ENCODE assay signal across 21 mouse cellular contexts in the genomic region with DNA sequence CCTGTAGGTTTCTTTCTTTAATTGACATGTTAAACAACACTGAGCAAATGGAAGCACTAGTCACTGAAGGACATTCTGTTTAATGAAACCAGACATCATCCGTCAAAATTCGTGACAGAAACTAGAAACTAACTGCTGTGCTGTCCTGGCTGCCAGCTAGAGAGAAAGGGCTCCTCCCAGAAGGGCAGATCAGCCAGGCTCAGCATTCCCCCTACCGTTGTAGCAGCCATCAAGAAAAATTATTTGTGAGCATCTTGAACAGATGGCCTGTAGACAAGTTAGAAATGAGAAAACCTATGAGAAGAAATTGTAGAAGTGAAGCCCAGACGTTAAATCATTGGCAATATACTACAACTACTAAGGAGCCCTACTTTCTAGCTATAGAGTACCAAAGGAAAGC.
DNase-seq lines count a peak whose midpoint lies in the region; ATAC-seq lines count a peak whose summit lies in the region.
"Had no signal": no experiment of that assay in that cellular context is flagged by ENCODE, and none has a peak within 500 bp of the region (broad histone marks: within the 10 kb centered on the region; RNA-seq: fewer than 3 reads in every experiment).

No protein-coding gene starts in this region.

- no peaks in the 10 kb centered on the region for H3K4me1 ChIP-seq in hindbrain, embryonic 16.5 days (ENCODE audit: control insufficient read depth, insufficient read depth, low read depth, low read length)
- H3K4me1 ChIP-seq in hindbrain, embryonic 13.5 days (replicated peaks) = no peaks in the 10 kb centered on the region
- H3K4me1 ChIP-seq in heart, embryonic 11.5 days (ENCODE audit: control insufficient read depth, insufficient read depth, low read length) = no peaks in the 10 kb centered on the region
- H3K4me1 ChIP-seq: embryonic facial prominence, embryonic 12.5 days had no signal

- ATAC-seq in hindbrain, embryonic 16.5 days = peak; percentile 48; the same call in 1 of the 2 replicates
- ATAC-seq in hindbrain, embryonic 13.5 days (ENCODE audit: low FRiP score) = no peak
- no peak for ATAC-seq in heart, embryonic 11.5 days (replicated peaks; ENCODE audit: insufficient number of reproducible peaks, low FRiP score, low TSS enrichment)
- ATAC-seq: activated CD4-positive, CD25-positive, alpha-beta regulatory T cell, adult 4 months; inflammation-experienced regulatory T-cells, adult 6 months; intestine, postnatal 0 days; Patski had no signal

- no peaks in the 10 kb centered on the region for H3K27me3 ChIP-seq in hindbrain, embryonic 16.5 days (replicated peaks; ENCODE audit: control insufficient read depth, insufficient read depth, low read length)
- no peaks in the 10 kb centered on the region for H3K27me3 ChIP-seq in hindbrain, embryonic 13.5 days
- H3K27me3 ChIP-seq in heart, embryonic 11.5 days (ENCODE audit: control insufficient read depth, insufficient read depth, low read length) = no peaks in the 10 kb centered on the region
- H3K27me3 ChIP-seq: CH12.LX; embryonic facial prominence, embryonic 12.5 days; Patski had no signal

- 71% methylated on average over 4 of the region's 4 CpGs for WGBS in hindbrain, embryonic 16.5 days
- WGBS in hindbrain, embryonic 13.5 days = 72% methylated on average over 4 of the region's 4 CpGs
- 57% methylated on average over 4 of the region's 4 CpGs for WGBS in heart, embryonic 11.5 days (ENCODE audit: insufficient replicate concordance)

- H3K9ac ChIP-seq in hindbrain, embryonic 16.5 days (ENCODE audit: low read depth, low read length) = no peak overlapping the region
- H3K9ac ChIP-seq in hindbrain, embryonic 13.5 days = no peak overlapping the region
- H3K9ac ChIP-seq in heart, embryonic 11.5 days (ENCODE audit: low read depth, low read length) = no peak overlapping the region
- H3K9ac ChIP-seq: embryonic facial prominence, embryonic 12.5 days; hindbrain, embryonic 14.5 days had no signal

- no peak overlapping the region for H3K4me2 ChIP-seq in hindbrain, embryonic 16.5 days (ENCODE audit: low read length)
- no peak overlapping the region for H3K4me2 ChIP-seq in hindbrain, embryonic 13.5 days
- H3K4me2 ChIP-seq in heart, embryonic 11.5 days = no peak overlapping the region
- H3K4me2 ChIP-seq: embryonic facial prominence, embryonic 12.5 days; hindbrain, embryonic 14.5 days had no signal

- H3K4me3 ChIP-seq in hindbrain, embryonic 16.5 days (ENCODE audit: low read length) = no peak overlapping the region
- no peak overlapping the region for H3K4me3 ChIP-seq in hindbrain, embryonic 13.5 days
- no peak overlapping the region for H3K4me3 ChIP-seq in heart, embryonic 11.5 days (ENCODE audit: low read depth, low read length)
- H3K4me3 ChIP-seq: embryonic facial prominence, embryonic 12.5 days had no signal

- H3K9me3 ChIP-seq in hindbrain, embryonic 16.5 days (ENCODE audit: control insufficient read depth, low read length) = no peaks in the 10 kb centered on the region
- H3K9me3 ChIP-seq in hindbrain, embryonic 13.5 days = no peaks in the 10 kb centered on the region
- no peaks in the 10 kb centered on the region for H3K9me3 ChIP-seq in heart, embryonic 11.5 days (replicated peaks; ENCODE audit: control insufficient read depth, low read length)
- H3K9me3 ChIP-seq: embryonic facial prominence, embryonic 12.5 days had no signal

- DNase-seq in embryo, embryonic 10 days (ENCODE audit: low spot score) = peak; percentile 4
- DNase-seq in embryo, embryonic 10.5 days (ENCODE audit: low spot score) = no peak
- DNase-seq in retina, embryonic 14.5 days (ENCODE audit: low spot score) = peak; percentile 3
- no peak for DNase-seq in retina, postnatal 1 day
- DNase-seq: adrenal gland, postnatal 14 days; cerebellum, adult 9-10 months; gastrocnemius, postnatal 36 days; heart, adult 11 months; heart, postnatal 10 days; heart, postnatal 4 days; kidney, adult 8-10 months had no signal

- H3K27ac ChIP-seq in hindbrain, embryonic 16.5 days (ENCODE audit: low read depth, low read length) = no peak overlapping the region
- no peak overlapping the region for H3K27ac ChIP-seq in hindbrain, embryonic 13.5 days
- no peak overlapping the region for H3K27ac ChIP-seq in heart, embryonic 11.5 days (ENCODE audit: low read depth, low read length)
- H3K27ac ChIP-seq: embryonic facial prominence, embryonic 12.5 days; hindbrain, embryonic 14.5 days had no signal

- H3K36me3 ChIP-seq in hindbrain, embryonic 16.5 days (ENCODE audit: control insufficient read depth, insufficient read depth, low read length) = no peaks in the 10 kb centered on the region
- H3K36me3 ChIP-seq in hindbrain, embryonic 13.5 days = no peaks in the 10 kb centered on the region
- no peaks in the 10 kb centered on the region for H3K36me3 ChIP-seq in heart, embryonic 11.5 days (ENCODE audit: control insufficient read depth, insufficient read depth, low read length)
- H3K36me3 ChIP-seq: embryonic facial prominence, embryonic 12.5 days had no signal

Comparison
In these comparisons a context has a peak if more than half of its experiments do, and no peak if none do; other contexts are left out.
1. DNase-seq: peak in embryo, embryonic 10 days (single experiment) and retina, embryonic 14.5 days (single experiment); none in embryo, embryonic 10.5 days (single experiment) and retina, postnatal 1 day (single experiment).